Mouse (Mus musculus) lung, adult 2 months (tissue): ENCODE measurements around the gene Ntmt1.

Experiments
- CTCF ChIP-seq: fragments of 200-500 bp; IDR thresholded peaks from 2 replicates; pipeline ENCODE4 v1.5.1; 2011; ENCODE audit warnings: mild to moderate bottlenecking, low read length, control low read depth; ENCODE audit not compliant: insufficient read depth
- POLR2A ChIP-seq: fragments of 200-500 bp; IDR thresholded peaks from 2 replicates; pipeline ENCODE4 v1.6.1; 2011; ENCODE audit warnings: low read depth, mild to moderate bottlenecking, control low read depth, low read length, borderline replicate concordance; ENCODE audit errors: extremely low read depth

DNA sequence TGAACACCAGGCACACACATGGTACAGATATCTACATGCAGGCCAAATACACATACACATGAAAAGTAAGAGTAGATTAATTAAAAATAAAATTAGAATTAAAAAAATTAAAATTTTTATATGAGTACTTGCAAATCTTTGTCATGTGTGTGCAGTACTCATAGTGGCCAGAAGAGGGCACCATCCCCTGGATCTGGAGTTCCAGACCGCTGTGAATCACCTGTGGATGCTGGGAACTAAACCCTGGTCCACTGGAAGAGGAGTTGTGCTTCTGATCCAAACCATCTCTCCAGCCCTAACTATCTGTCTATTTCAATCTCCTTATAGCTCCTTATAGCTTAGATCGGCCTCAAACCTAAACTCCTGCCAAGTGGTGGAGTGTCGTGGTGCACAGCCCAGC is 13.4 kb downstream of the Ntmt1 start:
- TF ChIP-seq POLR2A: no peak
- peak; percentile 26; the same call in 1 of the 2 replicates for TF ChIP-seq CTCF
